Mouse (Mus musculus): ENCODE results near the gene Tmem151b.

- TF ChIP-seq CTCF (IDR thresholded peaks at IDR 0.05; ENCODE audit: insufficient read depth, low read depth, low read length) = no peak
- no peak for TF ChIP-seq POLR2A (IDR thresholded peaks at IDR 0.05; ENCODE audit: insufficient read depth, low read depth, low read length)
Observed at GRCm38 (mm10) chr17:45578242-45578641, 28.8 kb upstream of the Tmem151b start.
